Mouse (Mus musculus) brown adipose tissue, adult 24 weeks (tissue): ENCODE results near the gene Zfyve28. TPM values are rescaled to one million over a fixed set of nuclear protein-coding genes. Genes with fewer than 3 reads are reported as not detected.
A peak's percentile ranks its signal among the peaks of the same experiment; 100 is the strongest.

Experiments
- H3K27ac ChIP-seq: fragments of 200-500 bp; replicated peaks from 2 replicates; pipeline ENCODE4 v1.5.1; 2012; ENCODE audit warnings: low read depth, mild to moderate bottlenecking, low read length
- H3K4me1 ChIP-seq: fragments of 200-500 bp; 2 replicates; pipeline ENCODE4 v1.6.1; 2012; ENCODE audit warnings: low read length, mixed read lengths; ENCODE audit not compliant: control insufficient read depth, insufficient read depth, insufficient read length
- H3K4me3 ChIP-seq: fragments of 200-500 bp; 2 replicates; pipeline ENCODE4 v1.5.1; 2012; ENCODE audit warnings: low read depth, mild to moderate bottlenecking, low read length, moderate library complexity; ENCODE audit not compliant: insufficient read depth
- polyA plus RNA-seq: library from polyadenylated mRNA; stranded (reverse); fragments of >200 nt; gene quantifications from 2 replicates; pipeline ENCODE4 v1.2.4, GENCODE M21; 2012; ENCODE audit not compliant: missing spikeins, insufficient read depth, insufficient read length

The Zfyve28 gene
- polyA plus RNA-seq, 1 experiment, result 1.2 TPM

GRCm38 (mm10) chr5:34298061-34298460 lies 9.8 kb upstream of the Zfyve28 start:
- Histone ChIP-seq H3K4me1 (peaks cover 21% of the 10 kb centered on the region), H3K27ac (no peak overlapping the region), H3K4me3 (no peak overlapping the region)

GRCm38 (mm10) chr5:34295141-34295540 lies 6.9 kb upstream of the Zfyve28 start:
- Histone ChIP-seq H3K4me3 (no peak overlapping the region), H3K27ac (peak overlapping the region; percentile 95)

GRCm38 (mm10) chr5:34294696-34295095 lies 6.4 kb upstream of the Zfyve28 start:
- H3K4me1 ChIP-seq, result peaks cover 21% of the 10 kb centered on the region
- peak overlapping the region; percentile 95 for H3K27ac ChIP-seq
- no peak overlapping the region for H3K4me3 ChIP-seq

More at GRCm38 (mm10) chr5:34295141-34295540, 6.9 kb upstream of the Zfyve28 start:
- peaks cover 21% of the 10 kb centered on the region for H3K4me1 ChIP-seq

GRCm38 (mm10) chr5:34293363-34293762 lies 5.1 kb upstream of the Zfyve28 start:
- Histone ChIP-seq H3K4me1 (peaks cover 21% of the 10 kb centered on the region), H3K4me3 (no peak overlapping the region)

GRCm38 (mm10) chr5:34289286-34289685 lies 1.0 kb upstream of the Zfyve28 start:
- no peak overlapping the region for H3K4me3 ChIP-seq
- H3K27ac ChIP-seq, result no peak overlapping the region
- H3K4me1 ChIP-seq, result peaks cover 9% of the 10 kb centered on the region

More at GRCm38 (mm10) chr5:34293363-34293762, 5.1 kb upstream of the Zfyve28 start:
- H3K27ac ChIP-seq, result peak overlapping the region; percentile 95

- Histone ChIP-seq H3K4me1 (peaks cover 2% of the 10 kb centered on the region), H3K4me3 (peak overlapping the region; percentile 61), H3K27ac (no peak overlapping the region)
Measured at GRCm38 (mm10) chr5:34287838-34288145, 457 bp downstream of the Zfyve28 start.

GRCm38 (mm10) chr5:34287001-34287837 lies 1.0 kb downstream of the Zfyve28 start:
- H3K4me1 ChIP-seq, result peaks cover 2% of the 10 kb centered on the region
- peak overlapping the region; percentile 61 for H3K4me3 ChIP-seq
- H3K27ac ChIP-seq, result no peak overlapping the region

- Histone ChIP-seq H3K27ac (no peak overlapping the region), H3K4me1 (peaks cover 2% of the 10 kb centered on the region), H3K4me3 (peak overlapping the region; percentile 61)
Measured at GRCm38 (mm10) chr5:34286516-34286915, 1.7 kb downstream of the Zfyve28 start.

GRCm38 (mm10) chr5:34285285-34285684 lies 3.0 kb downstream of the Zfyve28 start:
- no peak overlapping the region for H3K27ac ChIP-seq
- peaks cover 2% of the 10 kb centered on the region for H3K4me1 ChIP-seq
- no peak overlapping the region for H3K4me3 ChIP-seq

GRCm38 (mm10) chr5:34284156-34284750 lies 4.0 kb downstream of the Zfyve28 start:
- no peak overlapping the region for H3K4me3 ChIP-seq
- peaks cover 2% of the 10 kb centered on the region for H3K4me1 ChIP-seq
- H3K27ac ChIP-seq, result no peak overlapping the region

- H3K4me3 ChIP-seq, result no peak overlapping the region
- no peak overlapping the region for H3K27ac ChIP-seq
- peaks cover 2% of the 10 kb centered on the region for H3K4me1 ChIP-seq
Measured at GRCm38 (mm10) chr5:34283355-34283754, 4.9 kb downstream of the Zfyve28 start.

- Histone ChIP-seq H3K4me1 (no peaks in the 10 kb centered on the region), H3K4me3 (no peak overlapping the region), H3K27ac (no peak overlapping the region)
Measured at GRCm38 (mm10) chr5:34280976-34281375, 7.3 kb downstream of the Zfyve28 start.

GRCm38 (mm10) chr5:34279214-34279613 lies 9.0 kb downstream of the Zfyve28 start:
- no peaks in the 10 kb centered on the region for H3K4me1 ChIP-seq
- no peak overlapping the region for H3K27ac ChIP-seq
- H3K4me3 ChIP-seq, result no peak overlapping the region

GRCm38 (mm10) chr5:34278058-34278457 lies 10.2 kb downstream of the Zfyve28 start:
- H3K4me1 ChIP-seq, result no peaks in the 10 kb centered on the region
- no peak overlapping the region for H3K4me3 ChIP-seq

GRCm38 (mm10) chr5:34276746-34277145 lies 11.5 kb downstream of the Zfyve28 start:
- H3K4me1 ChIP-seq, result no peaks in the 10 kb centered on the region
- no peak overlapping the region for H3K27ac ChIP-seq
- H3K4me3 ChIP-seq, result no peak overlapping the region

More at GRCm38 (mm10) chr5:34278058-34278457, 10.2 kb downstream of the Zfyve28 start:
- no peak overlapping the region for H3K27ac ChIP-seq

GRCm38 (mm10) chr5:34276191-34276590 lies 12.1 kb downstream of the Zfyve28 start:
- Histone ChIP-seq H3K4me1 (no peaks in the 10 kb centered on the region), H3K4me3 (no peak overlapping the region), H3K27ac (no peak overlapping the region)
